Mouse (Mus musculus) limb, embryonic 14.5 days (tissue): ENCODE results near the gene Tnxb. TPM values are rescaled to one million over a fixed set of nuclear protein-coding genes. Genes with fewer than 3 reads are reported as not detected.

Experiments
- ATAC-seq: fragments of 200-750 bp; cut with Nextera tagmentation; 2 replicates; pipeline ENCODE4 v1.8.0; 2017; ENCODE audit warnings: low read depth, moderate number of reproducible peaks, moderate TSS enrichment; ENCODE audit not compliant: low FRiP score
- DNase-seq: peaks from one replicate; pipeline ENCODE4 v3.0.0-alpha.2; 2015; ENCODE audit warnings: low spot score
- H3K27ac ChIP-seq: fragments of 300-500 bp; sonication (generic); replicated peaks from 2 replicates; pipeline ENCODE4 v1.5.1; 2014; ENCODE audit warnings: low read depth, mild to moderate bottlenecking, low read length, moderate library complexity, mixed read lengths
- H3K27me3 ChIP-seq: fragments of 300-500 bp; sonication (generic); 2 replicates; pipeline ENCODE4 v1.6.1; 2014; ENCODE audit warnings: low read length, mixed read lengths; ENCODE audit not compliant: control insufficient read depth, insufficient read depth
- H3K36me3 ChIP-seq: fragments of 300-500 bp; sonication (generic); 2 replicates; pipeline ENCODE4 v1.6.1; 2014; ENCODE audit warnings: mild to moderate bottlenecking, low read length, moderate library complexity, mixed read lengths; ENCODE audit not compliant: control insufficient read depth, insufficient read depth
- H3K4me1 ChIP-seq: fragments of 300-500 bp; sonication (generic); 2 replicates; pipeline ENCODE4 v1.6.1; 2014; ENCODE audit warnings: antibody characterized with exemption, low read length, mixed read lengths; ENCODE audit not compliant: control insufficient read depth, insufficient read depth
- H3K4me2 ChIP-seq: fragments of 300-500 bp; sonication (generic); replicated peaks from 2 replicates; pipeline ENCODE4 v1.6.1; 2014; ENCODE audit warnings: low read depth, mild to moderate bottlenecking, low read length, moderate library complexity; ENCODE audit not compliant: severe bottlenecking
- H3K4me3 ChIP-seq: fragments of 300-500 bp; sonication (generic); replicated peaks from 2 replicates; pipeline ENCODE4 v1.5.1; 2014; ENCODE audit warnings: low read length
- H3K9ac ChIP-seq: fragments of 300-500 bp; sonication (generic); 2 replicates; pipeline ENCODE4 v1.6.1; 2014; ENCODE audit warnings: mild to moderate bottlenecking, low read depth, low read length, moderate library complexity; ENCODE audit not compliant: severe bottlenecking
- H3K9me3 ChIP-seq: fragments of 300-500 bp; sonication (generic); 2 replicates; pipeline ENCODE4 v1.6.1; 2016; ENCODE audit warnings: low read length; ENCODE audit not compliant: control insufficient read depth
- POLR2A ChIP-seq: fragments of 200-500 bp; IDR thresholded peaks from 2 replicates; pipeline ENCODE4 v1.8.0; 2012; ENCODE audit warnings: inconsistent platforms, mild to moderate bottlenecking, moderate library complexity, borderline replicate concordance; ENCODE audit not compliant: insufficient read depth, insufficient read length; ENCODE audit errors: extremely low read depth
- WGBS: fragments of 180-500 bp; shearing (Covaris S2); extraction: QIAGEN DNeasy Blood & Tissue Kit; methylation state at CpG from one replicate; pipeline ENCODE4 v1.1.7; 2014; 5-methylcytosine and 5-hydroxymethylcytosine counted together
- polyA plus RNA-seq, 2 experiments: library from polyadenylated mRNA; depleted of rRNA in 1 of 2; stranded (reverse) in 1 of 2; unstranded in 1 of 2; fragments of >200 nt; fragmentation: Nextera tagmentation in 1 of 2; extraction: Ambion mirVana in 1 of 2; gene quantifications; 2 replicates each; pipeline versions ENCODE4 v1.2.1 to v1.2.3; 2012 to 2014

Gene Tnxb
- polyA plus RNA-seq, 2 experiments, result 2.0 to 4.5 TPM

GRCm38 (mm10) chr17:34684253-34684893 lies 14.0 kb downstream of the Tnxb start:
- DNase-seq (peak; percentile 26), ATAC-seq (peak; percentile 22; the same call in 1 of the 2 replicates)
- Histone ChIP-seq H3K27ac (peak overlapping the region; percentile 55; the same call in 1 of the 2 replicates), H3K36me3 (no peaks in the 10 kb centered on the region), H3K27me3 (peaks cover 4% of the 10 kb centered on the region; the same call in 1 of the 2 replicates), H3K4me2 (no peak overlapping the region), H3K9ac (0 out of 2 replicates have a peak overlapping the region, but pooled peaks have one; percentile 2), H3K4me3 (no peak overlapping the region), H3K4me1 (peaks cover 6% of the 10 kb centered on the region; the same call in 1 of the 2 replicates), H3K9me3 (no peaks in the 10 kb centered on the region)
- no peak for TF ChIP-seq POLR2A
- WGBS, result 50% methylated on average over 9 of the region's 9 CpGs

GRCm38 (mm10) chr17:34685120-34686110 lies 15.1 kb downstream of the Tnxb start:
- Histone ChIP-seq H3K36me3 (no peaks in the 10 kb centered on the region), H3K27ac (no peak overlapping the region; the same call in 1 of the 2 replicates), H3K9ac (0 out of 2 replicates have a peak overlapping the region, but pooled peaks have one; percentile 25), H3K27me3 (no peaks in the 10 kb centered on the region), H3K4me3 (no peak overlapping the region), H3K4me2 (no peak overlapping the region), H3K4me1 (peaks cover 6% of the 10 kb centered on the region; the same call in 1 of the 2 replicates), H3K9me3 (no peaks in the 10 kb centered on the region)
- TF ChIP-seq POLR2A, result no peak
- ATAC-seq (no peak), DNase-seq (peak; percentile 77)
- WGBS, result 76% methylated on average over 27 of the region's 28 CpGs

GRCm38 (mm10) chr17:34688889-34689288 lies 18.6 kb downstream of the Tnxb start:
- H3K4me3 ChIP-seq, result no peak overlapping the region
- no peak overlapping the region for H3K4me2 ChIP-seq
- no peaks in the 10 kb centered on the region for H3K9me3 ChIP-seq
- WGBS, result 94% methylated on average over 7 of the region's 7 CpGs
- H3K27ac ChIP-seq, result no peak overlapping the region
- DNase-seq (no peak), ATAC-seq (no peak)
- no peak for TF ChIP-seq POLR2A
- H3K36me3 ChIP-seq, result no peaks in the 10 kb centered on the region
- no peak overlapping the region for H3K9ac ChIP-seq
- peaks cover 6% of the 10 kb centered on the region; the same call in 1 of the 2 replicates for H3K4me1 ChIP-seq
- no peaks in the 10 kb centered on the region for H3K27me3 ChIP-seq

- ATAC-seq (no peak), DNase-seq (no peak)
- Histone ChIP-seq H3K4me2 (no peak overlapping the region), H3K27me3 (no peaks in the 10 kb centered on the region), H3K36me3 (no peaks in the 10 kb centered on the region), H3K9ac (no peak overlapping the region), H3K4me1 (no peaks in the 10 kb centered on the region), H3K4me3 (no peak overlapping the region), H3K9me3 (no peaks in the 10 kb centered on the region), H3K27ac (no peak overlapping the region)
- no peak for TF ChIP-seq POLR2A
- WGBS, result 68% methylated on average over 4 of the region's 4 CpGs
These were observed 20.1 kb downstream of the Tnxb start for GRCm38 (mm10) chr17:34690458-34690857.

GRCm38 (mm10) chr17:34692906-34693305 lies 22.6 kb downstream of the Tnxb start:
- Histone ChIP-seq H3K9me3 (no peaks in the 10 kb centered on the region), H3K4me2 (no peak overlapping the region), H3K27me3 (no peaks in the 10 kb centered on the region), H3K9ac (no peak overlapping the region), H3K4me1 (no peaks in the 10 kb centered on the region), H3K27ac (no peak overlapping the region), H3K4me3 (no peak overlapping the region), H3K36me3 (no peaks in the 10 kb centered on the region)
- TF ChIP-seq POLR2A, result no peak
- DNase-seq (no peak), ATAC-seq (no peak)
- whole genome bisulfite sequencing, result 78% methylated on average over 7 of the region's 7 CpGs
